Mouse (Mus musculus) Muller cell, postnatal 12 days (primary cell): ENCODE data around the gene Vps39.
A peak's percentile ranks its signal among the peaks of the same experiment; 100 is the strongest.

Experiments
- DNase-seq: peaks from one replicate; pipeline ENCODE4 v3.0.0-alpha.2; 2015; ENCODE audit errors: inconsistent ontology term

Vps39 gene

GRCm38 (mm10) chr2:120352682-120353646 lies at the start of gene Vps39:
Gene Vps39 (minus strand): TSS chr2:120353137.
- peak; percentile 88 for DNase-seq

GRCm38 (mm10) chr2:120397951-120398350 lies 45.0 kb upstream of the Vps39 start:
- DNase-seq, result no peak

GRCm38 (mm10) chr2:120392406-120392805 lies 39.5 kb upstream of the Vps39 start:
- no peak for DNase-seq

- no peak for DNase-seq
These were observed 38.0 kb upstream of the Vps39 start for GRCm38 (mm10) chr2:120390934-120391333.

GRCm38 (mm10) chr2:120389376-120389775 lies 36.4 kb upstream of the Vps39 start:
- no peak for DNase-seq

GRCm38 (mm10) chr2:120387291-120387690 lies 34.4 kb upstream of the Vps39 start:
- no peak for DNase-seq

GRCm38 (mm10) chr2:120386264-120386663 lies 33.3 kb upstream of the Vps39 start:
- DNase-seq, result no peak

- no peak for DNase-seq
These were observed 20.9 kb upstream of the Vps39 start for GRCm38 (mm10) chr2:120373858-120374257.

- no peak for DNase-seq
These were observed 14.7 kb upstream of the Vps39 start for GRCm38 (mm10) chr2:120367416-120368207.

GRCm38 (mm10) chr2:120366501-120366900 lies 13.6 kb upstream of the Vps39 start:
- DNase-seq, result no peak

GRCm38 (mm10) chr2:120360425-120360824 lies 7.5 kb upstream of the Vps39 start:
- no peak for DNase-seq

- no peak for DNase-seq
These were observed 1.6 kb downstream of the Vps39 start for GRCm38 (mm10) chr2:120351321-120351720.

GRCm38 (mm10) chr2:120348120-120348519 lies 4.8 kb downstream of the Vps39 start:
- no peak for DNase-seq

GRCm38 (mm10) chr2:120341741-120342140 lies 11.2 kb downstream of the Vps39 start:
- no peak for DNase-seq

- DNase-seq, result no peak
These were observed 15.1 kb downstream of the Vps39 start for GRCm38 (mm10) chr2:120337886-120338285.

GRCm38 (mm10) chr2:120331575-120331974 lies 21.4 kb downstream of the Vps39 start:
- no peak for DNase-seq

GRCm38 (mm10) chr2:120315077-120315476 lies 37.9 kb downstream of the Vps39 start:
- DNase-seq, result no peak

- no peak for DNase-seq
These were observed 38.5 kb downstream of the Vps39 start for GRCm38 (mm10) chr2:120314487-120314886.

- no peak for DNase-seq
These were observed 39.0 kb downstream of the Vps39 start, which contains the start of gene Pla2g4f for GRCm38 (mm10) chr2:120313976-120314375. Gene Pla2g4f (minus strand): TSS chr2:120314165.

GRCm38 (mm10) chr2:120312276-120312825 lies 40.6 kb downstream of the Vps39 start:
- DNase-seq, result no peak

GRCm38 (mm10) chr2:120304113-120304512 lies 48.8 kb downstream of the Vps39 start:
- DNase-seq, result no peak

GRCm38 (mm10) chr2:120301076-120301475 lies 51.9 kb downstream of the Vps39 start:
- no peak for DNase-seq
